Mouse (Mus musculus) cerebellum, adult 2 months (tissue): ENCODE measurements around the gene Adh1. TPM values are rescaled to one million over a fixed set of nuclear protein-coding genes. Genes with fewer than 3 reads are reported as not detected.

Experiments
- DNase-seq, 2 experiments: peaks; one replicate each; pipeline ENCODE4 v3.0.0; 2021
- H3K27ac ChIP-seq: fragments of 200-500 bp; 2 replicates; pipeline ENCODE4 v1.5.1; 2012; ENCODE audit warnings: low read length, control low read depth, inconsistent platforms; ENCODE audit not compliant: insufficient read depth
- H3K27me3 ChIP-seq: fragments of 200-500 bp; 2 replicates; pipeline ENCODE4 v1.6.1; 2012; ENCODE audit warnings: inconsistent platforms, mild to moderate bottlenecking, low read length, moderate library complexity; ENCODE audit not compliant: control insufficient read depth, insufficient read depth
- H3K4me1 ChIP-seq: fragments of 200-500 bp; 2 replicates; pipeline ENCODE4 v1.6.1; 2011; ENCODE audit warnings: low read length; ENCODE audit not compliant: control insufficient read depth, insufficient read depth
- H3K4me3 ChIP-seq: fragments of 200-500 bp; replicated peaks from 2 replicates; pipeline ENCODE3; 2011; ENCODE audit warnings: mild to moderate bottlenecking, low read depth, low read length, control low read depth; ENCODE audit not compliant: insufficient read depth
- CTCF ChIP-seq: fragments of 200-500 bp; IDR thresholded peaks from 2 replicates; pipeline ENCODE4 v1.5.1; 2011; ENCODE audit warnings: low read depth, mild to moderate bottlenecking, control low read depth, low read length, moderate library complexity, borderline replicate concordance; ENCODE audit not compliant: insufficient read depth
- POLR2A ChIP-seq: fragments of 200-500 bp; IDR thresholded peaks from 2 replicates; pipeline ENCODE4 v1.6.1; 2011; ENCODE audit warnings: low read length, control low read depth, borderline replicate concordance; ENCODE audit not compliant: insufficient read depth
- WGBS: fragments of 180-500 bp; shearing (Covaris S2); methylation state at CpG from one replicate; pipeline ENCODE4 v1.1.7; 2018; 5-methylcytosine and 5-hydroxymethylcytosine counted together
- polyA plus RNA-seq: library from polyadenylated mRNA; depleted of rRNA; stranded (reverse); fragments of >200 nt; gene quantifications from 2 replicates; pipeline ENCODE4 v1.2.3, GENCODE M21; 2012

Gene Adh1
- polyA plus RNA-seq, 1 experiment = 1.6 TPM

- Histone ChIP-seq H3K4me1 (no peaks in the 10 kb centered on the region; the same call in 1 of the 2 replicates), H3K27me3 (no peaks in the 10 kb centered on the region), H3K27ac (no peak overlapping the region), H3K4me3 (no peak overlapping the region)
- TF ChIP-seq POLR2A = no peak
- no peak for TF ChIP-seq CTCF
- 89% methylated on average over 8 of the region's 8 CpGs for WGBS
- DNase-seq = no peak
Observed at GRCm38 (mm10) chr3:138309910-138310309, 49.1 kb downstream of the Adh1 start.

- no peak for DNase-seq
- no peak overlapping the region for H3K4me3 ChIP-seq
- TF ChIP-seq CTCF (no peak), POLR2A (no peak)
- 84% methylated on average over 6 of the region's 6 CpGs for WGBS
- no peaks in the 10 kb centered on the region for H3K27me3 ChIP-seq
- H3K27ac ChIP-seq = no peak overlapping the region
- no peaks in the 10 kb centered on the region; the same call in 1 of the 2 replicates for H3K4me1 ChIP-seq
Observed at GRCm38 (mm10) chr3:138311015-138311414, 50.2 kb downstream of the Adh1 start.

- no peak for DNase-seq
- no peaks in the 10 kb centered on the region for H3K27me3 ChIP-seq
- no peak within 1 kb of the TSS for H3K27ac ChIP-seq
- H3K4me1 ChIP-seq = no peaks in the 10 kb centered on the region
- WGBS = 79% methylated on average over 5 of the region's 5 CpGs
- H3K4me3 ChIP-seq = no peak within 1 kb of the TSS
- TF ChIP-seq CTCF = no peak
- TF ChIP-seq POLR2A = no peak
Observed at GRCm38 (mm10) chr3:138312965-138313364, 52.2 kb downstream of the Adh1 start, which contains the start of gene Adh6a. Adh6a (plus strand) TSS chr3:138313286.

- Histone ChIP-seq H3K4me3 (no peak overlapping the region), H3K27me3 (no peaks in the 10 kb centered on the region), H3K27ac (no peak overlapping the region), H3K4me1 (no peaks in the 10 kb centered on the region)
- WGBS = 91% methylated on average over 2 of the region's 2 CpGs
- no peak for DNase-seq
- TF ChIP-seq POLR2A (no peak), CTCF (no peak)
Observed at GRCm38 (mm10) chr3:138316908-138317472, 56.2 kb downstream of the Adh1 start.

GRCm38 (mm10) chr3:138325001-138325400, 64.2 kb downstream of the Adh1 start:
- no peak overlapping the region for H3K4me3 ChIP-seq
- no peak for DNase-seq
- WGBS = 93% methylated on average over 17 of the region's 17 CpGs
- no peaks in the 10 kb centered on the region for H3K27me3 ChIP-seq
- TF ChIP-seq POLR2A (no peak), CTCF (no peak)
- H3K4me1 ChIP-seq = no peaks in the 10 kb centered on the region
- H3K27ac ChIP-seq = no peak overlapping the region

- Histone ChIP-seq H3K27ac (no peak overlapping the region), H3K27me3 (no peaks in the 10 kb centered on the region), H3K4me3 (no peak overlapping the region), H3K4me1 (no peaks in the 10 kb centered on the region)
- no peak for TF ChIP-seq POLR2A
- TF ChIP-seq CTCF = no peak
- 92% methylated on average over 6 of the region's 6 CpGs for WGBS
- DNase-seq = no peak
Observed at GRCm38 (mm10) chr3:138325466-138325865, 64.7 kb downstream of the Adh1 start.

GRCm38 (mm10) chr3:138333910-138334309, 73.1 kb downstream of the Adh1 start:
- Histone ChIP-seq H3K4me1 (no peaks in the 10 kb centered on the region), H3K4me3 (no peak overlapping the region), H3K27ac (no peak overlapping the region), H3K27me3 (no peaks in the 10 kb centered on the region)
- WGBS = 92% methylated on average over 8 of the region's 8 CpGs
- no peak for DNase-seq
- TF ChIP-seq CTCF (no peak), POLR2A (no peak)

GRCm38 (mm10) chr3:138334320-138334719, 73.5 kb downstream of the Adh1 start:
- H3K4me1 ChIP-seq = no peaks in the 10 kb centered on the region
- no peak for DNase-seq
- TF ChIP-seq CTCF = no peak
- no peak for TF ChIP-seq POLR2A
- H3K4me3 ChIP-seq = no peak overlapping the region
- no peaks in the 10 kb centered on the region for H3K27me3 ChIP-seq
- 88% methylated on average over 4 of the region's 4 CpGs for WGBS
- H3K27ac ChIP-seq = no peak overlapping the region
